Mouse (Mus musculus) layer of hippocampus, adult 18-20 months (tissue): ENCODE data around the gene N4bp2l1. TPM values are rescaled to one million over a fixed set of nuclear protein-coding genes. Genes with fewer than 3 reads are reported as not detected.
A peak's percentile ranks its signal among the peaks of the same experiment; 100 is the strongest.

Experiments
- DNase-seq, 2 experiments: peaks; one replicate each; pipeline ENCODE4 v3.0.0; 2022; ENCODE audit warnings: low spot score in 2 of 2
- total RNA-seq, 2 experiments: library from RNA; stranded (reverse); gene quantifications; 2 replicates each; pipeline ENCODE4 v1.2.3; 2021

The N4bp2l1 gene
- total RNA-seq, 2 experiments from 2014 or later, result 54.6 to 55.6 TPM

DNA sequence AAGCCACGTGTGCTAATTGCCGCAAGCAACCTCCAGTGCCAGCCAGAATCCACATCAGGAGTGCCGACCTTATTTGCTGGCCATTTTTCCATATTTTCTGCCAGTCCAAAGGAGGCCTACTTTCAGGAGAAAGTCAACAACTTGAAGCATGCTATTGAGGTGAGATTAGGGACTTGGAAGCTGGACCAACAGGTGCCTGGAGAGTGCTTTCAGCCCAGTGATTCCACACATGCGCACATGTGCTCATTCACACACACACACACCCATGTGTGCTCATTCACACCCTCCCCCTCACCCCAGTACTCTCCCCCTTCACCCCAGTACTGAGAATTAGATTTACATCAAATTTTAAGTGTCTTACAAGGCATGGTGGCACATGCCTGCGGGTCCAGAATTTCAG lies 30.0 kb downstream of the N4bp2l1 start:
- DNase-seq, result no peak

- DNase-seq, result peak; percentile 30 to 55
Measured at GRCm38 (mm10) chr5:150566226-150566625, 30.8 kb downstream of the N4bp2l1 start.

- DNase-seq, result no peak
Measured at GRCm38 (mm10) chr5:150564426-150564825, 32.6 kb downstream of the N4bp2l1 start.

GRCm38 (mm10) chr5:150561783-150562182 lies 35.2 kb downstream of the N4bp2l1 start:
- no peak for DNase-seq

GRCm38 (mm10) chr5:150561376-150561775 lies 35.6 kb downstream of the N4bp2l1 start:
- no peak for DNase-seq

- no peak for DNase-seq
Measured at GRCm38 (mm10) chr5:150560851-150561250, 36.1 kb downstream of the N4bp2l1 start.

DNA sequence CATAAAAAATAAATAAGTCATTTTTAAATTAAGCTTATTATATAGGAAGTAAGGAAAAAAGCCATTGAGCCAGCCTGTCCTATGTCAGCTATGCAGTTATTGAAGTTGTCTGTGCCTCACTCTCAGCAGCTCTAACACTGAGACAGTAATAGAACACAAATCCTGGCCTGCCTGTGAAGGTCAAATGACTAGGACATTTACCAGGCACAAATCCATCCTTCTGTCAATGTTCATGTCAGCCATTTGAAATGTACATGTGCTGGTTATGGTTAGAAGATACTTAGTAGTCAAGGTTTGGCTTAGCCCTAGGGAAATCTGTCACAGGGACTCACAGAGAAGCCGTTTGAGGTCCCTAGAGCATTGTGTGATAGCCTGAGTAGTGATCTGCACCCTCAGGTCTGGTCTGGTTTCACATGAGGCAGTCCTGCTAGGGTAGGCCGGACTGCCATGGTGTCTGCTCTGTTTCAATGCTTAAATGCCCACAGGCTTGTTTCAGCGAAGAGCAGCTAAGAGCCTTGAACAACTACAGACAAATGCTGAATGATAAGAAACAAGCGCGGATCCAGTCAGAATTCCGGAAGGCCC lies 37.4 kb downstream of the N4bp2l1 start:
- DNase-seq, result no peak

DNA sequence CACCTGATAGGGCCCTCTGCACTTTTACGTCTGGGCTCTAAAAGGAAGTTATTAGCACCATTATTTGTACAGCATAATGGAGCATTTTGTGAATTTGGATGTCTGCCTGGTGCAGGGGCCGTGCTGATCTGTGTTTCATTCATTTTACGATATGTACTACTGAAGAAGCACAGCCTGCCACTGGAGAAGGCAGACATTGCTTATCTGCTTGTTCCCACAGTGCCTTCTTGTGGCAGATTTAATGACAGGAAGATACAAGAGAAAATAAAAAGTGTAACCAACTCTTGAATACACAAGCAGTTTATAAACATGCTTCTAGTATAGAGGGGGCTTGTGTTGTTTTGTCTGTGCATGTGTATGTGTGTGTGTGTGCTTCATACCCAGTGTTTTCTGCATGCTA lies 45.4 kb downstream of the N4bp2l1 start:
- peak in 1 of 2 experiments; percentile 35 for DNase-seq

- peak in 1 of 2 experiments; percentile 39 for DNase-seq
Measured at GRCm38 (mm10) chr5:150543184-150543583, 53.8 kb downstream of the N4bp2l1 start.

DNA sequence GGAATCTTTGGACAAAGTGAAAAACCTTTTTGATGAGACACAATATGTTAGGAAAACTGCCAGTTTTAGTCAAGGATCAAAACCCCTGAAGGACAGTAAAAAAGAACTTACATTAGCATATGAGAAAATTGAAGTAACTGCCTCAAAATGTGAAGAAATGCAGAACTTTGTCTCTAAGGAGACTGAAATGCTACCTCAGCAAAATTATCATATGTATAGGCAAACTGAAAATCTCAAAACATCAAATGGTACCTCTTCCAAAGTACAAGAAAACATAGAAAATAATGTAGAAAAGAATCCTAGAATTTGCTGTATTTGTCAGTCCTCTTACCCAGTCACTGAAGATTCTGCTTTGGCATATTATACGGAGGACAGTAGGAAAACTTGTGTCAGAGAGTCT lies 55.7 kb downstream of the N4bp2l1 start:
- DNase-seq, result no peak

DNA sequence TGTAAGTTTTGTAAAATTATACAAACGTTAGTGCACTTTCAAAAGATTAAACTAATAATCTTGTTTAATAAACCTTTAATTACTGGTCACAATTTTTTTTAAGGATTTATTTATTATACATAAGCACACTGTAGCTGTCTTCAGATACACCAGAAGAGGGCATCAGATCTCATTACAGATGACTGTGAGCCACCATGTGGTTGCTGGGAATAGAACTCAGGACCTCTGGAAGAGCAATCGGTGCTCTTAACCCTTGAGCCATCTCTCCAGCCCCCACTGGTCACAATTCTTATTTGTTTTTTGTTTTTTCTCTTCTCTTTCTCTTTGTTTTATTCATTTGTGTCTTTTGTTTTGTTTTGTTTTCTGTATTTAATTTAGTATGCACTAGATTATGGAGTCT lies 71.7 kb downstream of the N4bp2l1 start:
- no peak for DNase-seq

GRCm38 (mm10) chr5:150522867-150523234 lies 74.1 kb downstream of the N4bp2l1 start:
- DNase-seq, result no peak

DNA sequence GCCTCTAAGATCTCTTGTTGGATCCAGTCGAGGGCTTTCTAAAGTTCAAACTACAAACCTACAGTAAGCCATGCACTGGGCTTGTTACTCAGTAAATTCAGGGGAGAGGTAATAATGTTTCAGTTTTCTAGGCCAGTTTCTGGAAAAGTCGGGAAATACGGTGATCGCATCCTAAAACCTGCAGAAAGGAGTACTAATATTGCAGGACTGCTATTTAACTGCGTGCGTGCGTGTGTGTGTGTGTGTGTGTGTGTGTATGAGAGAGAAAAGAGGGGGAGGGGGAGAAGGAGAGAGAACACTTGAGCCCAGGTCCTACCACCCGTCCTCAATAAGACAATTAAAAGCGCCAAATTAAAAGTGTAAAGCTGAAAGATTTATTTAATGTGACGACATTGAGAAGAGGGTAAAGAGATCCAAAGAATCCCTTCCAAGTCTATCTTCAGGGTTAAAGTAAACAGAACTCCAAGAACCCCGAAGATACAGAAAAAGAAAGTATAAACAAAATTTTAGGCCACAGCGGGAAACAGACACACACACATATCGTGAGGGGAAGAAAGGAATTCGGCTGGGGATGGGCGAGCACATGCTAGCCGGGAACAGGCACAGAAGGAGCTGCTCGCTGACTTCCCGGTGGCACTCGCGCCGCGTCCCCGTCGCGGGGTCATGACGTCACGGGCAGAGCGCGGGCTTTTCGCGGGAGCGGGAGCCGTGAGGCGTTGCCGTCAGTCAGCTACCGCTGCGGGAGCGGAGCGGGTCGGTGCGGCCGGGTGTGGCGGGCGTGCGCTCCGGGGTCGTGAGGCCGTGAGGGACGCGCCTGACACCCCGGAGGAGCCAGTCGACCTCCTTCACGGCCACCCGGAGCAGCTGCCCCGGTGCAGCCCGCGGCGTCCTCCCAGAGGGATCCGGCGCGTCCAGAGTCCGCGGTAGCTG lies 74.8 kb downstream of the N4bp2l1 start, which contains the start of gene Brca2:
Brca2 (plus strand) TSS at position 694 of the 930 bp plus-strand sequence.
- DNase-seq, result peak; percentile 86 to 92

Other genes with a start within 250 kb of the N4bp2l1 start
- gene Zar1l, start 79.0 kb downstream of the N4bp2l1 start, total RNA-seq, result not detected
- gene Brca2, start 74.6 kb downstream of the N4bp2l1 start, total RNA-seq, result 1 to 10 TPM; 4.9 to 5.0 TPM
- 10 to 100 TPM; 80.9 to 87.5 TPM for gene N4bp2l2, start 69.0 kb upstream of the N4bp2l1 start, total RNA-seq
- gene Pds5b, start 76.6 kb upstream of the N4bp2l1 start, total RNA-seq, result 10 to 100 TPM; 76.8 to 78.8 TPM